18 mouse cellular contexts compared by ENCODE assay signal in the genomic region with DNA sequence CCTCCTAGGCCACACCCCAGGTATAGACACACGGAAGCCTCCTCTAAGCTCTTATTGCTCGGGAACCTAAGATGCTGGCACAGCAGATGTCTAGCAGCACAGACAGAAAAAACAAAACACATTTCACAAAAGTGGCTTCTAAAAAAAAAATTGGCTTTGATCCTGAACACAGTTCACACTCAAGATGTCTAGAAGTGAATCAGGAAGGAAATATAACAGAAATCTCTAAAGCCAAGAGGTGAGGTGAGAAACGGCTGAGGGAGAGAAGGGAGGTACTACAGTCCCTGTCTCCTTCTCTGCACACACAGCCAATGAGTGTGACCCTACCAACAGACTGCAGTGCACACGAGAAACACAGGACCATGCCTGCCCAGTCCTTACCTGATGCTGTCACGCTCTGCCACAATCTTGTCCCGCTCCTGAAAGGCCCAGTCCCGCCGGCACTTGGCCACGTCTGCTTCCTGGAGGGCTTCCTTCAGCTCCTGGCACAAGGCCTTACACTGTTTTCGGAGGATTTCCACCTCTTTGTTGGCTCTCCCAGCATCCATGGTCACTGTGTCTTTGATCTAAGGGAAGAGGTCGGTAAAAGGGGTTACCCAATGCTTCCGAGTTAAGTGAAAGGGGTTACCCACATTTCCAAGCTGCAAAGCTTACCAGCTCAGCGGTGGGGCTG.
A peak's percentile ranks its signal among the peaks of the same experiment; 100 is the strongest.
DNase-seq lines count a peak whose midpoint lies in the region; ATAC-seq and TF ChIP-seq lines count a peak whose summit lies in the region.
"Had no signal": no experiment of that assay in that cellular context is flagged by ENCODE, and none has a peak within 500 bp of the region (broad histone marks: within the 10 kb centered on the region; RNA-seq: fewer than 3 reads in every experiment).

No protein-coding gene starts in this region.

- no peak overlapping the region for H3K9ac ChIP-seq in forebrain, embryonic 15.5 days (replicated peaks)
- H3K9ac ChIP-seq in forebrain, embryonic 12.5 days = no peak overlapping the region
- no peak overlapping the region for H3K9ac ChIP-seq in hindbrain, postnatal 0 days (replicated peaks; ENCODE audit: low read length)
- H3K9ac ChIP-seq: heart, embryonic 15.5 days; hindbrain, embryonic 14.5 days; liver, embryonic 13.5 days; midbrain, embryonic 12.5 days; stomach, embryonic 15.5 days had no signal

- peaks cover 22% of the 10 kb centered on the region for H3K36me3 ChIP-seq in forebrain, embryonic 15.5 days
- H3K36me3 ChIP-seq in forebrain, embryonic 12.5 days (replicated peaks) = peaks cover 72% of the 10 kb centered on the region
- H3K36me3 ChIP-seq in kidney, adult 2 months (ENCODE audit: control insufficient read depth, insufficient read depth, low read length) = no peaks in the 10 kb centered on the region; the same call in 1 of the 2 replicates
- H3K36me3 ChIP-seq in hindbrain, postnatal 0 days (ENCODE audit: insufficient read depth, low read length) = peaks cover 39% of the 10 kb centered on the region

- H3K9me3 ChIP-seq in forebrain, embryonic 15.5 days = no peaks in the 10 kb centered on the region
- no peaks in the 10 kb centered on the region for H3K9me3 ChIP-seq in forebrain, embryonic 12.5 days
- no peaks in the 10 kb centered on the region for H3K9me3 ChIP-seq in hindbrain, postnatal 0 days (ENCODE audit: low read length)
- H3K9me3 ChIP-seq: G1E; heart, embryonic 15.5 days; liver, embryonic 13.5 days; midbrain, embryonic 12.5 days; stomach, embryonic 15.5 days had no signal

- ATAC-seq in forebrain, embryonic 15.5 days (replicated peaks) = 0 out of 2 replicates have a peak, but pooled peaks have one; percentile 19
- no peak for ATAC-seq in forebrain, embryonic 12.5 days (ENCODE audit: low FRiP score)
- no peak for ATAC-seq in hindbrain, postnatal 0 days

- WGBS in forebrain, embryonic 15.5 days = 66% methylated on average over 13 of the region's 13 CpGs
- 84% methylated on average over 13 of the region's 13 CpGs for WGBS in forebrain, embryonic 12.5 days
- 64% methylated on average over 13 of the region's 13 CpGs for WGBS in kidney, adult 2 months
- WGBS in hindbrain, postnatal 0 days = 69% methylated on average over 13 of the region's 13 CpGs

- no peak overlapping the region for H3K4me2 ChIP-seq in forebrain, embryonic 15.5 days (replicated peaks)
- H3K4me2 ChIP-seq in forebrain, embryonic 12.5 days = no peak overlapping the region
- no peak overlapping the region for H3K4me2 ChIP-seq in hindbrain, postnatal 0 days (ENCODE audit: low read depth, low read length)
- H3K4me2 ChIP-seq: heart, embryonic 15.5 days; hindbrain, embryonic 14.5 days; liver, embryonic 13.5 days; midbrain, embryonic 12.5 days; stomach, embryonic 15.5 days had no signal

- no peak for TF ChIP-seq POLR2A in kidney, adult 2 months (IDR thresholded peaks at IDR 0.05; ENCODE audit: low read depth, low read length)

- peaks cover 15% of the 10 kb centered on the region for H3K4me1 ChIP-seq in forebrain, embryonic 15.5 days
- H3K4me1 ChIP-seq in forebrain, embryonic 12.5 days = no peaks in the 10 kb centered on the region
- no peaks in the 10 kb centered on the region for H3K4me1 ChIP-seq in kidney, adult 2 months (ENCODE audit: control insufficient read depth, insufficient read depth, low read length)
- no peaks in the 10 kb centered on the region for H3K4me1 ChIP-seq in hindbrain, postnatal 0 days (ENCODE audit: insufficient read depth, low read length)
- H3K4me1 ChIP-seq: heart, embryonic 15.5 days; liver, embryonic 13.5 days; midbrain, embryonic 12.5 days; stomach, embryonic 15.5 days had no signal

- no peak for TF ChIP-seq CTCF in kidney, adult 2 months (conservative IDR thresholded peaks at IDR 0.05; ENCODE audit: insufficient read depth, insufficient read length, low read depth, low read length)
- TF ChIP-seq CTCF in hindbrain, postnatal 0 days (IDR thresholded peaks at IDR 0.05; ENCODE audit: low read depth) = no peak

- peak; percentile 48 for DNase-seq in kidney, adult 2 months
- DNase-seq in kidney, adult 11 months = no peak
- DNase-seq in right cerebral cortex, adult 2 months (ENCODE audit: low spot score in 2 of 2) = peak; percentile 9 to 11
- no peak for DNase-seq in right cerebral cortex, postnatal 4 days
- DNase-seq in telencephalon, adult 2 months (ENCODE audit: low read depth, low spot score) = peak; percentile 58
- DNase-seq in hindbrain, postnatal 0 days (ENCODE audit: low spot score) = no peak
- DNase-seq: cerebellum, adult 8-10 months; gastrocnemius, postnatal 10 days; liver, embryonic 13.5 days; lung, postnatal 14 days; thymus, postnatal 25 days had no signal

- H3K27ac ChIP-seq in forebrain, embryonic 15.5 days (replicated peaks) = peak overlapping the region; percentile 62
- no peak overlapping the region for H3K27ac ChIP-seq in forebrain, embryonic 12.5 days
- no peak overlapping the region for H3K27ac ChIP-seq in kidney, adult 2 months (ENCODE audit: insufficient read depth, low read depth, low read length)
- no peak overlapping the region for H3K27ac ChIP-seq in hindbrain, postnatal 0 days
- H3K27ac ChIP-seq: heart, embryonic 15.5 days; hindbrain, embryonic 14.5 days; liver, embryonic 13.5 days; midbrain, embryonic 12.5 days; stomach, embryonic 15.5 days had no signal

- no peak overlapping the region for H3K4me3 ChIP-seq in forebrain, embryonic 15.5 days
- no peak overlapping the region for H3K4me3 ChIP-seq in forebrain, embryonic 12.5 days (replicated peaks)
- H3K4me3 ChIP-seq in kidney, adult 2 months (ENCODE audit: insufficient read depth, low read depth, low read length) = no peak overlapping the region
- no peak overlapping the region for H3K4me3 ChIP-seq in hindbrain, postnatal 0 days (ENCODE audit: low read length)
- H3K4me3 ChIP-seq: heart, embryonic 15.5 days; liver, embryonic 13.5 days; midbrain, embryonic 12.5 days; stomach, embryonic 15.5 days had no signal

- H3K27me3 ChIP-seq in forebrain, embryonic 15.5 days = no peaks in the 10 kb centered on the region
- no peaks in the 10 kb centered on the region for H3K27me3 ChIP-seq in forebrain, embryonic 12.5 days
- no peaks in the 10 kb centered on the region for H3K27me3 ChIP-seq in kidney, adult 2 months (replicated peaks; ENCODE audit: control insufficient read depth, insufficient read depth, low read length)
- no peaks in the 10 kb centered on the region for H3K27me3 ChIP-seq in hindbrain, postnatal 0 days (ENCODE audit: insufficient read depth, low read length)
- H3K27me3 ChIP-seq: heart, embryonic 15.5 days; liver, embryonic 13.5 days; midbrain, embryonic 12.5 days; stomach, embryonic 15.5 days had no signal

Comparison
In these comparisons a context has a peak if more than half of its experiments do, and no peak if none do; other contexts are left out.
1. DNase-seq: peak in kidney, adult 2 months (single experiment), right cerebral cortex, adult 2 months (2 of 2) and telencephalon, adult 2 months (single experiment); none in kidney, adult 11 months (single experiment), right cerebral cortex, postnatal 4 days (single experiment) and hindbrain, postnatal 0 days (single experiment).